Mouse (Mus musculus) hematopoietic stem cell, adult 5-6 weeks (primary cell): ENCODE data around the gene Gm9913. TPM values are rescaled to one million over a fixed set of nuclear protein-coding genes. Genes with fewer than 3 reads are reported as not detected.

Experiments used
- ATAC-seq, 2 experiments: fragments of 125-278 bp in 1 of 2; replicated peaks in 1 of 2; 2 replicates each; pipeline ENCODE4 v1.8.0; 2016 to 2017; ENCODE audit warnings: inconsistent platforms in 2 of 2, mild to moderate bottlenecking in 2 of 2, moderate number of reproducible peaks in 2 of 2, low read depth in 1 of 2, moderate TSS enrichment in 1 of 2; ENCODE audit not compliant: low FRiP score in 2 of 2, poor library complexity in 2 of 2, severe bottlenecking in 2 of 2, insufficient read depth in 1 of 2, low TSS enrichment in 1 of 2
- total RNA-seq: library from RNA; stranded (forward); fragments of 172-1452, 232-1000 nt; gene quantifications from 2 replicates; pipeline ENCODE4 v1.2.3, GENCODE M21; 2017

Gm9913 gene
- total RNA-seq, 1 experiment from 2014 or later: not detected

DNA sequence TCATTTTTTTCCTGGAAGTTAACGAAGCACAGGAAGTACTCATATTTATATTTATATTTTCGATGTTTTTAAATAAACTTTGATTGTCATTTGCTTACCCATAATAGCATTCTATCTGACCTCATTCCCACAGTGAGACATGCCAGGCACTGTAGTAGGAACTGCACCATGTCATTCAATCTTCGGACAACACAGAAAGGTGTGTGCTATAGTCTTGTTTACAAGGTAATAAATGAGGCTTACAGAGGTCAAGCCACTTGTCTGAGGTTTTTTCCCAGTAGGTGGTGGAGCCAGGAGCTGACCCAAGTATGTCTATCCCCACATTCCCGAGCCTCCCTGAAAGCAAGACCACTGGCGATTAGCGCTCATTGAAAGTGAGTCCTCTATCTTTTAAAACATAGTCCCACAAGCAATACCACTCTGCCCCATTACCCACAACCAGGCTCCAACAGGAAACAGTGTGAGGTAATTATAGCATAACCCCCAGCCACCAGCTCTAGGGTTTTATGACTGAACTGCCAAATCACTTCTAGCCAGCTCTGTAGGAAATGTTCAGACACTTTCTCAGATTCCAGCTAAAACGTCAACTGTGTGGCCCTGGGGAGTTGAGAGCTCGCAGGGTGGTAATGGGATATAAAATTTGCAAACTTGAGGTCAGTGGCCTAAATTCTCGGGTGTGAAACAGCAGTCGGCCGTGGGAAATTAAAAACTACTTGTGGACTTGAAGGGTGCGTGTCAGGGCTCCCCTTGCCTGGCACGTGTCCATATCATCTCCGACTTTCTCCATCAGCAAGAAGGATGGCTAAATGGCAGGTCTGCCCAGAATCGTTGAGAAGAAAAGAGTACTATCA is 12.6 kb upstream of the Gm9913 start:
- ATAC-seq: peak; percentile 85 to 88

DNA sequence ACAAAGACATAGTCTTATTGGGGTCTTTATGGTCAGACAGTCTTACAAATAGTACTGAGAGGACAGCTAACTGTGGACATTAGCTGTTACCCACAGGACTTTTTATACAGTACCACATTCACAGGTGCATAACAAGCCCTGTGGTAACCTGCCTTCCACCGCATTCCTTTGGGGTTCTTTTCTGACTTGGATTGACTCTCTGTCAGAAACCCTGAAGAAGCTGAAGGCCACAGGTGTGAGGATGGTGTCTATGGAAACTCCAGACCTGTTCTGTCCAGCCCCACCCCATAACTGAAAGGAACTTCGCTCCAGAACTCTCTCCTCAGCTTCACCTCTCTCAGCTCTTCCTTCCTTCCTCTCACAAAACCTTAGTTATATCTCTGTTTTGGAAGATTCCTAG is 10.6 kb upstream of the Gm9913 start:
- no peak for ATAC-seq

DNA sequence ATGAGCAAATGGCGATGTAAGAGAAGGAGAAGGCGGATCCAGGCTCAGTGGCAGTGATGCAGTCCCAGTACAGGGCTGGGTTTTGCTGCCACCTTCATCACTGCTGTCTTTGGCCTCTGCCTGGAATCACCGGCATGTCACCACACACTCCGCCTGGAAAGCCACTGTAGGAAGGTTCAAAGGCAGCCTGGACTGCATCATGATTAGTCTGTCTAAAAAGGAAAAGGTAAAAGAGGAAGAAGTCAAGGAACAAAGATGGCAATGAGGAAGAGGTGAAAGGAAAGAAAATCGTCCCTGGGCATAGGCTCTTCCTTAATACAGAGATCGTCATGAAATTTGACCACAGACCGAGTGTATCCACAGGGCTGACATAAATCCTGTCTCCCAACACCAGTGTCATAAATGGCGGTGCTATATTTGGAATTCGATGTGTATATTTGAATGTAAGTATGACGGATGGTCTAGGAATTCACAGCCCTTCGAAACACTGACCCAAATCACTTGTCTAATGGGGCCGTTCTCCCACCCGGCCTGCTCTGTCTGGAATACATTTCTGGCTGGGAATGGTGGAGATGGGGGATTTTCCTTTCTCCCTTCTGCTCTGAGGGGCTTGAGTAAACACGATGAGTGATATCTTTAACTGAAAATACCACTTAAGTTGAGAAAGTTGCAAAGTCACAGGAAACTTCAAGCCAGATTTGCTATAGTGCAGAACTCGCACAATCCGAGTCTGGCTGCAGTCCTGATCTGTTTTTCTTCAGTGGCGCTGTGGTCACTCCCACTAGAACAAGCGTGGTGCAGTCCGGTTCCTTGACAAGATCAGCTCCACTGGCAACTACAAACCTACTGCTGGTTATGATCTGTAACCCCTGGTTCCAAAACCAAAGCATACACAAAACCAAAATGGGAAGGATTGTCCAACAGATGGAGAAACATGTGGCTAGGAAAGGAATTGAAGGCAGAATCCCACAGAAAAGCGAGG is 9.8 kb upstream of the Gm9913 start:
- 0 out of 4 replicates have a peak, but pooled peaks of 1 of the 2 experiments have one; percentile 13 for ATAC-seq

DNA sequence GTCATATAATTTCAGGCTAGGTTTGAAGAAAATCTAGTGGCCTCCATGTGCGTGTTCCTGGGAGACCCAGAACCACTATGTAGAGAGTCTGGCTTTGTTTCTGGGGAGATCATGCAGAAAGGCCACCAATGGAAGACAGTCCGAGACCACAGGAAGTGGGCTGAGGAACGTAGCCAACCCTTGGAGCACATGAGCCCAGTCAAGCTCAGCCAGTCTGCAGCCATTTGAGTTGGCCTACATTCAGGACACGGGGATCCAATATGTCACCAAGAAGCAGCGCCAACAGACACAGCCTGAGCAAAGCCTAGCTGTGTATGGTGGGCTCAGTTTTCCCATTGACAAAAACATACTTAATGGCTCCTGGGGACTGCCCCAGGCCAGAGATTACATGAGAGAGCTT is 8.2 kb upstream of the Gm9913 start:
- ATAC-seq: 0 out of 4 replicates have a peak, but pooled peaks of 1 of the 2 experiments have one; percentile 16

DNA sequence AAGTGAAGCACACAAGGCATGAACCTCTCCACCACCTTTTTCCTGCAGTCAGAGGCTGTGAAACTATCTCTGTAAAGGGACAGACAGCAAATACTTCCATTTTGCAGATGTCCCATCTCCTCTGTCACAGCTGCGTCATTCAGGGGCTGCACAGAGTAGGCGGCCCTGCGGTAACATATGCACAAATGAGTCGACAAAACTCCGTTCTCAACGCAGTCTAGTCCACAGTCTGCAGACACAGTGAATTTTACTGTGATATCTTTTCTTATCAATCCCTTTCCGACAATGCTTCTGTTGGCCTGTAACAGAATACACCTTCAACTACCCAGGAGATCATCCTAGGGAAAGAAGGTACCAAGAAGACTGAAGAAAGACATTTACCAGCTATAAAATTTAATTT is 6.7 kb upstream of the Gm9913 start:
- ATAC-seq: no peak

DNA sequence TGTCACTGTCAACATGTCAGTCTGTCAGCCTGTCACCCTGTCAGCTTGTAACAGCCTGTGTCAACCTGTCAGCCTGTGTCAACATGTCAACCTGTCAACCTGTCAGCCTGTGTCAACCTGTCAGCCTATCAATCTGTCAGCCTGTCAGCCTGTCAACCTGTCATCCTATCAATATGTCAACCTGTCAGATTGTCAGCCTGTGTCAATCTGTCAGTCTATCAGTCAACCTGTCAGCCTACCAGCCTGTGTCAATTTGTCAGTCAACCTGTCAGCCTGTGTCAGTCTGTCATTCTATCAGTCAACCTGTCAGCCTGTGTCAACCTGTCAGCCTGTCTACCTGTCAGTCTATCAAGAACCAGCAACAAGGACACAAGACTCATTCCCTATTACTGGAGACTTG is 3.4 kb upstream of the Gm9913 start:
- no peak for ATAC-seq

DNA sequence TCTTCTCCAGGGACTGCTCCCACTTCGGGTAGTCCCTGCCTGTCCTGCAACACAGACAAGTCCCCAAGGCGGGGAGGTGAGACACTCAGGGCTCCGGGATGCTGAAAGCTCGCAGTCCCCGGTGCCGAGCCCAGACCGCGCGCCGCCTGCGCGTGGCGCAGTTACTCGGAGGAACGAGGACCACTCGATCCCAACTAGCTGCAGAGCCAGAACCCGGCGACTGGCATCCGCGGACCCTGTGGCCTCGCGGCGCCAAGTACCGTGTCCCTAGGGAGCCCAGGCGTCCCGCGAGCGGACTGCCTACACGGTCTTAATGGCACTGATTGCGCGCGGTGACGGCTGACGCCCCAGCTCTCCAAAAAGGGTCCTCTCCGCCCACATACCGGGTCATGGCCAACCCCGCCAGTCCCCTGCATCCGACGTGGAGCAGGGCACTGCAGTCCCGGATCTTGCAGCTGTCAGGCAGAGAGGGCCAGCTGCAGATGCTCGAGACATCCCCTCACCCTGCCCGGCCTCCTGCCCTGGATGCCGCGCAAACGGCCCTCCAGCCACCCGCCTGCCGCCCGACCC is 942 bp downstream of the Gm9913 start:
- ATAC-seq: peak in 1 of 2 experiments; percentile 26; a peak in 2 of 4 replicates

DNA sequence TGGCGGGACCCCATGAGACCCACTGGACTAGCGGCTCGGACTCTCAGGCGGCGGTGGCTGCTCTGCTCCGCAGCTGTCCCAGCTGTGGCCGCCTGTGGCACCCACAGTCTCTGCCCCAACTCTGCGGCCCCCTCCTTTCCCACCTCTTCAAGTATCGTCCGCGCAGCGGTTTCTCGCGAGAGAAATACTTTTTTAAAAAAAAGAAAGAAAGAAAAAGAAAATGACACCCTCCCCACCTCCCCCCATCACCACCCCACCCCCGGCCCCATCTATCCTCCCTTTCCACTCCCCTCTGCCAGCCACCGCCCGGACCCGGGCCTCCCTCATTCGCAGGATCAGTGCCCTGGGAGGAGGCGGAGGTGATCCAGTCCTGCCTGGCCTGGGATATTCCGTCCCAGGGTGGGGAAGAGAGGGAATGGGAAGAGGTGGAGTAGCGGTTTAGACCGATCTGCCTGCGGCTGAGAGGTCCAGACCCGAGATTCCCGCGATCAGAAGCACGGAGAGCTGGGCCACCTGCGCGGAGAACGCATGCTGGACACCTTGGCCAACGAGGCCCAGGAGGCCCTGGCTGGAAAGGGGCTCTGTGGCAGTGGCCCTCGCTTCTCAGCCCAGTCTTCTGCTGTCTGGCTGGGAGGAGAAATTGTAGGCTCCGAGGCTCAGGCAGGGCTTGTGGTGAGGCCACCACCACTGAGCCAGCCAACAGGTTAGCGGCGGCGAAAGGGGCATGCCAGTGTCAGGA is 1.6 kb downstream of the Gm9913 start:
- ATAC-seq: peak; percentile 46 to 47; a peak in 1 of 4 replicates

DNA sequence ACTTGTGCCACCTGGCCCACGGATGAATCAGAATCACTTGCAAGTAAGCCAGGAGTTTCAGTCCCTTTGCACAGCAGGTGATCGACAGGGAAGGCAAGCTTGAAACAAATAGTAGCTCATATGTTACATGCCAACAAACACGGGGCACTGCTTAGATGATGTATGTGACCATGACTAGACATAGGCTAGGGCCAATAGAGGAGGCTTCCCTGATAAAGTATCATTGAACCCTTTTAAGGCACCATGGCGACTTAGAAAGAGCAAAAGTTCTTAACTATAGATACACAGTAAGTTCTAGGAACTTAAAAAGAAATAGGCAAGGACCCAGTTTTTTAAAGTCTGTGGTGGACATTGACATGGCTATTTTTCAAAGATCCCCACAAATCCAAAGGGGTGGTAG is 3.0 kb downstream of the Gm9913 start, which contains the start of gene Fbn1:
TSS of gene Fbn1 (minus strand) at position 101 of the 400 bp plus-strand sequence.
- no peak for ATAC-seq

DNA sequence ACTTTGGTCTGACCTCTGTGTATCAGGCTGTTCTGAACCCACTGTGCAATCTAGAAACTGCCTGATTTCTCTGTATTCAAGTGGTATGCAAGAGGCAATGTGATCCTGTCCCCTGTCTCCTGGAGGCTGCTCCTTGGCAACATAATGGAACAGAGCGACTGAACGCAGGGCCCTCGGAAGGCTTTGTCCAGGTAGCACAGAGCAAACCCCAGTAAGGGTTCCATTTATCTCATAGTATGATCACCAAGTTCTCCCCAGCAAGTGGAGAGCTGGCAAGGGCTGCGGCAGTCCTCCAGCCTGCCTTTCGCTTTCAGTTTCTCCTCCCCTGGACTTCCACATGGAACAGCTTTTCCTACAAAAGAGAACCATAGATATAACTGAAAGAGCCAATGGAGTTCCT is 3.5 kb downstream of the Gm9913 start:
- ATAC-seq: no peak

DNA sequence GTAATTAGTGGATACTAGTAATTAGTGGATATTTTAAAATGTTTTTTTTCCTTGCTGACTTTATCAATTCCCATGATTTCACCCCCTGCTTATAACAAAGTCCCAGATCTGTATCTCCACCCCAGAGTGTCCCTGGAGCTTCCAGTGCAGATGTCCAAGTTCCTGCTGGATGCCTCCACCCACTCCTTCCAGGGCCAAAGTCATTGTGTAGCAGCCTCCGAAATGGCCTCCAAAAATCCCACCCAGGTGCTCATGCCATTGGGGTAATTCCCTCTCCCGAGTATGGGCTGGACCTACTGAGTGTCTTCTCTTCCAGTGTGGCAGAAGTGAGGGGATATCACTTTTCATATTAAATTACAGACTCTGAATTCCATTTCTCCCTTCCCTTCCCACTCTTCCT is 5.9 kb downstream of the Gm9913 start:
- ATAC-seq: no peak

DNA sequence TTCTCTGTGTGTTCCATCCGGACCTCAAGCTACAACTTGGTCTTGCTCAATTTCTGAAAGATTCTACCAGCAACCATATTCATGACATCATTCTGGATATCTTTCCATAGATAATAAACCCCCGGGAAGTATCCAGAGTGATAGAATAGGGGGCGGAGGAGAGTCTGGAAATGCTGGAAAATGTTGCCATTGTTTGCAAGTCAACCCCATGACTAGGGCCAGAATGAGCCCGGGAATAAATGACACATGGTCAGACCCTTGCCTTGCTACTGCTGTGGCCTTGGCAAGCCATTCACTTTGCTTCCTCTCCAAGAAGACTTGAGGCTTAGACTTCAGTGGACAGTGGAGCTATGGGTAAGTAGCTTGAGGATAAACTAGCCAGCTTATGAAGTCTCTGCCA is 7.0 kb downstream of the Gm9913 start:
- no peak for ATAC-seq

DNA sequence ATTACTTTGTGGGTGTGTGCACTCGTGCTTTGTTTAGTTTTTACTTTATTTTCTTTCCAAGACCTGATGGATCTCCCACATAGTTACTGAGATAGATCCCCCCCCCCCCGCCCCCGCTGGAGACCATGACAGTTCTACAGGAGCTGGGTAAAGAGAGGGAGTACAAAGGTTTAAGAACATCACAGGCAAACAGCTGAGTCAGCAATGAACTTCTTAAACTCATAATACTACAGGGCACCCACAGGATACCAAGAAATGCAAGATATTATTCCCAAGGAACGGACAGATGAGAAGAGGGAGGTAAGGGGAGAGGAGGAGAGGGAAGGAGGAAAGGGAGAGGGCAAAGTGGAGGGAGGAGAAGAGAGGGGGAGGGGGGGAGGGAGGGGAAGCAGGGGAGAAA is 7.7 kb downstream of the Gm9913 start:
- no peak for ATAC-seq

DNA sequence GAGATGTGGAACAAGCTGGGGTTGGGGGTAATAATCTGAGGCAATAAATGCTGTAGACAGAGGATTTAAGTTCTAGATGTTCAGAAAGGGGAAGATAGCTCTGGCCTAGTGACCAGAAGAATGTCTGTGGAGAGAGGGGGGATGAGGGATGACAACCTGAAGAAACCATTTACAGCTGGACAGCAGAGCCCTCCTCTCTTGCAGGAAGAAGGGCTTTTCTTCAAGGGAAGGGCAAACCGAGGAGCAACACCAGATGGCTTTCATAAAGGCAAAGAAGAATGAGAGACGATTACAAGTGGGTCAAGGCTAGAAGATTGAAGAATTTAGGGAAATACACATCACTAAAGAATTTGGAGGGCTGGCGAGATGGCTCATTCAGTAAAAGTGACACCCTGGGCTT is 9.5 kb downstream of the Gm9913 start:
- no peak for ATAC-seq

DNA sequence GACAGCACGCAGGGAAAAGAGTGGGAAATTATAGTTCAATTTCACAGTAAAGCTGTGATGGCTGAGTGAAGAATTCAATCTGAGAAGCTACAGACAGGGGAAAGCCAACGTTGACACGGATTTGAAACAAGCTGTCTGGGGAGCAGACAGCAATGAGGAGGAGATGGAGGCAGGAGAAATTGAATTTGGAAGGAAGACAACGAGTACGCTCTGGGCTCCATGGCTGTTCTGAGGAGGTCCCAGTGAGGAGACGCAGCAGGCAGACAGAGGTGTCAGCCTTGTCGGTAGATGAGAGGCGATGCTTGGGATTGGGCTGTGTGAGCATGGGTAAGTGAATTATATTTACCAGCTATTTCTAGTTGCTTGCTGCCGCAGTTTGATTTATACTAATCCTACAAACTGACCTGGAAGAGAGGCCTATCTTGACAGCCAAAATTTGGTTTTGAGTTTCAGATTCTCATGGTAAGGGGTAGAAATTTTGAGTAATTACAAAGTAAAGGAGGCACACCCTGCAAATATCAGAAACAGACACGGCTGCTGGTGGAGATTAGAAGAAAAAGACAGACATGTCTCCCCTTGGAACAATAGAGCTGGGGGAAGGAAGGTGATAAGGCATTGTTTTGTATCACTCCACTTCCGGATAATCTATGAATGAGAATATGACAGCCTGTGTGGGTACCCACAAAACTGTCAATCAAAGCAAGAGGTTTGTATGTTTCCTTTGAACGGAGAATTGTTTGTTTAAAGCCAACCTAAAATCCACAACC is 10.6 kb downstream of the Gm9913 start:
- ATAC-seq: no peak

DNA sequence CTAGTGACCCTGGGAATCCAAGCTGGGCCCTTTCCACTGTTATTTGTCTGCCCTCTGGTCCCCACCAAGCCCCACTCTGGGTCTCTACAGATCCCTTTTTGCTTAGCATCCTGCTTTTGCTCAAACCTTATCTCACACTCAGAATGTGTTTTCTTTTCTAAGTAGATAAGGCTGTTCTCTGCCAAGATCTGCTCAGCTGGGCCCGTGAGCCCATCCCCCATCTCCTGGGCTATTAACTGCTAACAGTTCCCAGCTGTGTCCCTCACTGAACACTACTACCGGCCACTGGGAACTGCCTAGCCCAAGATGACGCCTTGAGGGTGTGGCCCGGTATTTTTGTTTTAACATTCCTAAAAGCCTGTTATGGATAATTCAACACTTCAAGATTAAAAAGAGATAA is 11.7 kb downstream of the Gm9913 start:
- no peak for ATAC-seq
